Mouse (Mus musculus): Measurements from ENCODE around the gene Inka1. TPM values are rescaled to one million over a fixed set of nuclear protein-coding genes. Genes with fewer than 3 reads are reported as not detected.

Gene Inka1
- polyA plus RNA-seq, 1 experiment from 2014 or later, result 43.9 TPM

- H3K9ac ChIP-seq, result peak overlapping the region; percentile 84
- ATAC-seq (ENCODE audit: insufficient number of reproducible peaks, low FRiP score), result no peak
- H3K9me3 ChIP-seq (replicated peaks), result no peaks in the 10 kb centered on the region
- H3K4me2 ChIP-seq, result peak overlapping the region; percentile 78
- peaks cover 18% of the 10 kb centered on the region for H3K36me3 ChIP-seq
- H3K4me1 ChIP-seq (replicated peaks), result peaks cover 55% of the 10 kb centered on the region
- H3K27me3 ChIP-seq (replicated peaks), result no peaks in the 10 kb centered on the region
- H3K27ac ChIP-seq (ENCODE audit: poor library complexity, severe bottlenecking), result peak overlapping the region; percentile 100
- 44% methylated on average over 19 of the region's 19 CpGs for WGBS
- H3K4me3 ChIP-seq, result peak overlapping the region; percentile 78
Measured at GRCm38 (mm10) chr9:107984052-107984753, 1.5 kb downstream of the Inka1 start.

GRCm38 (mm10) chr9:107983421-107983890 lies 2.2 kb downstream of the Inka1 start:
- 5% methylated on average over 4 of the region's 4 CpGs for WGBS
- Histone ChIP-seq H3K27me3 (replicated peaks) (no peaks in the 10 kb centered on the region), H3K36me3 (peaks cover 25% of the 10 kb centered on the region), H3K27ac (ENCODE audit: poor library complexity, severe bottlenecking) (peak overlapping the region; percentile 100), H3K4me2 (peak overlapping the region; percentile 78), H3K9ac (peak overlapping the region; percentile 84), H3K4me1 (replicated peaks) (peaks cover 57% of the 10 kb centered on the region), H3K4me3 (peak overlapping the region; percentile 78), H3K9me3 (replicated peaks) (no peaks in the 10 kb centered on the region)
- ATAC-seq (ENCODE audit: insufficient number of reproducible peaks, low FRiP score), result peak; percentile 62

GRCm38 (mm10) chr9:107982681-107983346 lies 2.9 kb downstream of the Inka1 start, which contains the start of gene Gm20661:
Gm20661 (plus strand) TSS chr9:107983058.
- H3K4me2 ChIP-seq, result peak within 1 kb of the TSS; percentile 78
- WGBS, result 9% methylated on average over 14 of the region's 14 CpGs

GRCm38 (mm10) chr9:107981684-107982605 lies 3.7 kb downstream of the Inka1 start:
- H3K4me3 ChIP-seq, result peak overlapping the region; percentile 78
- peak overlapping the region; percentile 84 for H3K9ac ChIP-seq
- peak; percentile 13 for ATAC-seq (ENCODE audit: insufficient number of reproducible peaks, low FRiP score)
- 36% methylated on average over 7 of the region's 7 CpGs for WGBS
- peak overlapping the region; percentile 100 for H3K27ac ChIP-seq (ENCODE audit: poor library complexity, severe bottlenecking)
- H3K4me1 ChIP-seq (replicated peaks), result peaks cover 68% of the 10 kb centered on the region
- peak overlapping the region; percentile 78 for H3K4me2 ChIP-seq
- H3K9me3 ChIP-seq (replicated peaks), result no peaks in the 10 kb centered on the region
- H3K36me3 ChIP-seq, result peaks cover 32% of the 10 kb centered on the region
- no peaks in the 10 kb centered on the region for H3K27me3 ChIP-seq (replicated peaks)

More at GRCm38 (mm10) chr9:107982681-107983346, 2.9 kb downstream of the Inka1 start, which contains the start of gene Gm20661:
- Histone ChIP-seq H3K4me1 (replicated peaks) (peaks cover 63% of the 10 kb centered on the region), H3K27ac (ENCODE audit: poor library complexity, severe bottlenecking) (peak within 1 kb of the TSS; percentile 100), H3K36me3 (peaks cover 25% of the 10 kb centered on the region), H3K9me3 (replicated peaks) (no peaks in the 10 kb centered on the region), H3K4me3 (peak within 1 kb of the TSS; percentile 78), H3K27me3 (replicated peaks) (no peaks in the 10 kb centered on the region), H3K9ac (peak within 1 kb of the TSS; percentile 84)
- ATAC-seq (ENCODE audit: insufficient number of reproducible peaks, low FRiP score), result peak; percentile 73

- 87% methylated on average over 12 of the region's 12 CpGs for WGBS
- Histone ChIP-seq H3K9me3 (replicated peaks) (no peaks in the 10 kb centered on the region), H3K36me3 (peaks cover 26% of the 10 kb centered on the region), H3K27ac (ENCODE audit: poor library complexity, severe bottlenecking) (no peak overlapping the region), H3K9ac (no peak overlapping the region), H3K27me3 (replicated peaks) (no peaks in the 10 kb centered on the region), H3K4me2 (no peak overlapping the region), H3K4me1 (replicated peaks) (peaks cover 78% of the 10 kb centered on the region), H3K4me3 (no peak overlapping the region)
- no peak for ATAC-seq (ENCODE audit: insufficient number of reproducible peaks, low FRiP score)
Measured at GRCm38 (mm10) chr9:107978815-107979214, 6.9 kb downstream of the Inka1 start.

- H3K9me3 ChIP-seq (replicated peaks), result no peaks in the 10 kb centered on the region
- peaks cover 67% of the 10 kb centered on the region for H3K4me1 ChIP-seq (replicated peaks)
- H3K27me3 ChIP-seq (replicated peaks), result no peaks in the 10 kb centered on the region
- H3K27ac ChIP-seq (ENCODE audit: poor library complexity, severe bottlenecking), result peak within 1 kb of the TSS; percentile 95
- H3K36me3 ChIP-seq, result peaks cover 30% of the 10 kb centered on the region
- WGBS, result 40% methylated on average over 12 of the region's 12 CpGs
- peak within 1 kb of the TSS; percentile 71 for H3K4me2 ChIP-seq
- H3K4me3 ChIP-seq, result peak within 1 kb of the TSS; percentile 39
- ATAC-seq (ENCODE audit: insufficient number of reproducible peaks, low FRiP score), result peak; percentile 79
- peak within 1 kb of the TSS; percentile 65 for H3K9ac ChIP-seq
Measured at GRCm38 (mm10) chr9:107975399-107976386, 10.0 kb downstream of the Inka1 start, which contains the start of gene Uba7. Uba7 (plus strand) TSS chr9:107975505.

- H3K4me1 ChIP-seq (replicated peaks), result peaks cover 62% of the 10 kb centered on the region
- H3K9ac ChIP-seq, result no peak overlapping the region
- H3K4me3 ChIP-seq, result no peak overlapping the region
- H3K4me2 ChIP-seq, result peak overlapping the region; percentile 71
- ATAC-seq (ENCODE audit: insufficient number of reproducible peaks, low FRiP score), result peak; percentile 57
- peaks cover 31% of the 10 kb centered on the region for H3K36me3 ChIP-seq
- no peaks in the 10 kb centered on the region for H3K9me3 ChIP-seq (replicated peaks)
- 26% methylated on average over 10 of the region's 10 CpGs for WGBS
- H3K27ac ChIP-seq (ENCODE audit: poor library complexity, severe bottlenecking), result peak overlapping the region; percentile 95
- H3K27me3 ChIP-seq (replicated peaks), result no peaks in the 10 kb centered on the region
Measured at GRCm38 (mm10) chr9:107974491-107975171, 11.0 kb downstream of the Inka1 start.

GRCm38 (mm10) chr9:107971690-107972541 lies 13.8 kb downstream of the Inka1 start:
- peak; percentile 81 for ATAC-seq (ENCODE audit: insufficient number of reproducible peaks, low FRiP score)
- H3K4me2 ChIP-seq, result no peak overlapping the region
- H3K27ac ChIP-seq (ENCODE audit: poor library complexity, severe bottlenecking), result peak overlapping the region; percentile 44

GRCm38 (mm10) chr9:107970311-107970710 lies 15.4 kb downstream of the Inka1 start:
- Histone ChIP-seq H3K9ac (no peak overlapping the region), H3K4me3 (no peak overlapping the region), H3K9me3 (replicated peaks) (no peaks in the 10 kb centered on the region), H3K36me3 (peaks cover 25% of the 10 kb centered on the region), H3K27me3 (replicated peaks) (no peaks in the 10 kb centered on the region), H3K4me1 (replicated peaks) (peaks cover 33% of the 10 kb centered on the region), H3K27ac (ENCODE audit: poor library complexity, severe bottlenecking) (no peak overlapping the region), H3K4me2 (no peak overlapping the region)
- no peak for ATAC-seq (ENCODE audit: insufficient number of reproducible peaks, low FRiP score)
- WGBS, result 92% methylated on average over 5 of the region's 5 CpGs

More at GRCm38 (mm10) chr9:107971690-107972541, 13.8 kb downstream of the Inka1 start:
- Histone ChIP-seq H3K27me3 (replicated peaks) (no peaks in the 10 kb centered on the region), H3K4me3 (no peak overlapping the region), H3K9ac (no peak overlapping the region), H3K4me1 (replicated peaks) (peaks cover 48% of the 10 kb centered on the region), H3K36me3 (peaks cover 23% of the 10 kb centered on the region), H3K9me3 (replicated peaks) (no peaks in the 10 kb centered on the region)
- WGBS, result 47% methylated on average over 8 of the region's 8 CpGs

All from heart, embryonic 12.5 days (tissue).